Mouse (Mus musculus) heart, embryonic 15.5 days (tissue): Measurements from ENCODE around the gene Gpr108. TPM values are rescaled to one million over a fixed set of nuclear protein-coding genes. Genes with fewer than 3 reads are reported as not detected.

Experiments
- ATAC-seq: fragments of 200-750 bp; cut with Nextera tagmentation; replicated peaks from 2 replicates; pipeline ENCODE4 v1.8.0; 2017; ENCODE audit warnings: low read depth, moderate TSS enrichment; ENCODE audit not compliant: insufficient number of reproducible peaks, insufficient read depth, low FRiP score
- H3K27ac ChIP-seq: fragments of 300-500 bp; sonication (generic); 2 replicates; pipeline ENCODE4 v1.5.1; 2015; ENCODE audit warnings: mild to moderate bottlenecking, inconsistent platforms
- H3K27me3 ChIP-seq: fragments of 300-500 bp; sonication (generic); 2 replicates; pipeline ENCODE4 v1.6.1; 2015; ENCODE audit warnings: inconsistent platforms
- H3K36me3 ChIP-seq: fragments of 300-500 bp; sonication (generic); 2 replicates; pipeline ENCODE4 v1.6.1; 2015; ENCODE audit warnings: mild to moderate bottlenecking, inconsistent platforms
- H3K4me1 ChIP-seq: fragments of 300-500 bp; sonication (generic); replicated peaks from 2 replicates; pipeline ENCODE4 v1.6.1; 2015; ENCODE audit warnings: inconsistent platforms
- H3K4me2 ChIP-seq: fragments of 300-500 bp; sonication (generic); 2 replicates; pipeline ENCODE4 v1.6.1; 2015; ENCODE audit warnings: inconsistent platforms, mild to moderate bottlenecking, moderate library complexity
- H3K4me3 ChIP-seq: fragments of 300-500 bp; sonication (generic); 2 replicates; pipeline ENCODE4 v1.5.1; 2015; ENCODE audit warnings: mild to moderate bottlenecking, inconsistent platforms
- H3K9ac ChIP-seq: fragments of 300-500 bp; sonication (generic); 2 replicates; pipeline ENCODE4 v1.6.1; 2015; ENCODE audit warnings: mild to moderate bottlenecking, inconsistent platforms
- H3K9me3 ChIP-seq: fragments of 300-500 bp; sonication (generic); replicated peaks from 2 replicates; pipeline ENCODE4 v1.6.1; 2016; ENCODE audit warnings: inconsistent platforms
- WGBS: fragments of 180-500 bp; shearing (Covaris S2); methylation state at CpG from one replicate; pipeline ENCODE4 v1.1.7; 2015; ENCODE audit warnings: mixed read lengths; 5-methylcytosine and 5-hydroxymethylcytosine counted together
- polyA plus RNA-seq: library from polyadenylated mRNA; unstranded; fragments of >200 nt; fragmentation: Nextera tagmentation; extraction: Ambion mirVana; gene quantifications from 2 replicates; pipeline ENCODE4 v1.2.1, GENCODE M21; 2015

Gpr108 gene
- polyA plus RNA-seq, 1 experiment from 2014 or later, result 26.5 TPM

- H3K36me3 ChIP-seq, result peaks cover 44% of the 10 kb centered on the region
- no peak for ATAC-seq
- no peaks in the 10 kb centered on the region for H3K9me3 ChIP-seq
- H3K27ac ChIP-seq, result no peak overlapping the region
- no peak overlapping the region for H3K9ac ChIP-seq
- peaks cover 22% of the 10 kb centered on the region for H3K4me1 ChIP-seq
- H3K4me3 ChIP-seq, result no peak overlapping the region
- no peaks in the 10 kb centered on the region for H3K27me3 ChIP-seq
- 71% methylated on average over 6 of the region's 6 CpGs for WGBS
- H3K4me2 ChIP-seq, result no peak overlapping the region
These were observed 5.1 kb upstream of the Gpr108 start for GRCm38 (mm10) chr17:57253306-57253705.

- 91% methylated on average over 3 of the region's 3 CpGs for WGBS
- no peak for ATAC-seq
- Histone ChIP-seq H3K4me3 (peak overlapping the region; percentile 94; the same call in 1 of the 2 replicates), H3K27me3 (no peaks in the 10 kb centered on the region), H3K4me2 (peak overlapping the region; percentile 96), H3K9me3 (no peaks in the 10 kb centered on the region), H3K27ac (no peak overlapping the region), H3K36me3 (peaks cover 27% of the 10 kb centered on the region; the same call in 1 of the 2 replicates), H3K9ac (no peak overlapping the region), H3K4me1 (peaks cover 27% of the 10 kb centered on the region)
These were observed 3.2 kb upstream of the Gpr108 start for GRCm38 (mm10) chr17:57251431-57251830.

GRCm38 (mm10) chr17:57250461-57251160, 2.4 kb upstream of the Gpr108 start:
- H3K4me1 ChIP-seq, result peaks cover 31% of the 10 kb centered on the region
- H3K27ac ChIP-seq, result peak overlapping the region; percentile 95
- peak overlapping the region; percentile 96 for H3K4me2 ChIP-seq
- WGBS, result 3% methylated on average over 33 of the region's 33 CpGs
- no peak for ATAC-seq
- no peaks in the 10 kb centered on the region for H3K9me3 ChIP-seq
- peaks cover 19% of the 10 kb centered on the region; the same call in 1 of the 2 replicates for H3K36me3 ChIP-seq
- peak overlapping the region; percentile 94 for H3K4me3 ChIP-seq
- no peaks in the 10 kb centered on the region for H3K27me3 ChIP-seq
- H3K9ac ChIP-seq, result peak overlapping the region; percentile 59

GRCm38 (mm10) chr17:57249186-57250181, 1.2 kb upstream of the Gpr108 start, which contains the start of gene Trip10:
TSS of gene Trip10 (plus strand) at chr17:57249455.
- H3K9me3 ChIP-seq, result no peaks in the 10 kb centered on the region
- peak; percentile 54 for ATAC-seq
- peak within 1 kb of the TSS; percentile 95 for H3K27ac ChIP-seq
- no peaks in the 10 kb centered on the region for H3K27me3 ChIP-seq
- WGBS, result under 1% methylated on average over 50 of the region's 52 CpGs
- H3K4me1 ChIP-seq, result peaks cover 31% of the 10 kb centered on the region
- peak within 1 kb of the TSS; percentile 96 for H3K4me2 ChIP-seq
- peaks cover 7% of the 10 kb centered on the region; the same call in 1 of the 2 replicates for H3K36me3 ChIP-seq
- peak within 1 kb of the TSS; percentile 94 for H3K4me3 ChIP-seq
- H3K9ac ChIP-seq, result peak within 1 kb of the TSS; percentile 59

- H3K9ac ChIP-seq, result peak overlapping the region; percentile 48
- H3K9me3 ChIP-seq, result no peaks in the 10 kb centered on the region
- peak overlapping the region; percentile 94 for H3K4me3 ChIP-seq
- peak overlapping the region; percentile 96 for H3K4me2 ChIP-seq
- H3K4me1 ChIP-seq, result peaks cover 31% of the 10 kb centered on the region
- ATAC-seq, result no peak
- 11% methylated on average over 13 of the region's 13 CpGs for WGBS
- no peaks in the 10 kb centered on the region for H3K27me3 ChIP-seq
- peak overlapping the region; percentile 95 for H3K27ac ChIP-seq
- H3K36me3 ChIP-seq, result peaks cover under 1% of the 10 kb centered on the region; the same call in 1 of the 2 replicates
These were observed 525 bp upstream of the Gpr108 start for GRCm38 (mm10) chr17:57248771-57249170.

- WGBS, result under 1% methylated on average over 46 of the region's 46 CpGs
- H3K36me3 ChIP-seq, result peaks cover 4% of the 10 kb centered on the region; the same call in 1 of the 2 replicates
- peak overlapping the region; percentile 96 for H3K4me2 ChIP-seq
- peak overlapping the region; percentile 85 for H3K9ac ChIP-seq
- H3K9me3 ChIP-seq, result no peaks in the 10 kb centered on the region
- no peaks in the 10 kb centered on the region for H3K27me3 ChIP-seq
- H3K4me3 ChIP-seq, result peak overlapping the region; percentile 94
- peaks cover 31% of the 10 kb centered on the region for H3K4me1 ChIP-seq
- peak; percentile 90 for ATAC-seq
- peak overlapping the region; percentile 96 for H3K27ac ChIP-seq
These were observed 649 bp downstream of the Gpr108 start for GRCm38 (mm10) chr17:57247393-57248200.

- no peak; the same call in 1 of the 2 replicates for ATAC-seq
- WGBS, result 4% methylated on average over 18 of the region's 18 CpGs
- H3K4me2 ChIP-seq, result peak overlapping the region; percentile 84
These were observed 1.4 kb downstream of the Gpr108 start for GRCm38 (mm10) chr17:57246663-57247392.

GRCm38 (mm10) chr17:57245311-57245929, 2.8 kb downstream of the Gpr108 start:
- WGBS, result 84% methylated on average over 10 of the region's 10 CpGs
- H3K9ac ChIP-seq, result no peak overlapping the region
- no peak for ATAC-seq
- no peak overlapping the region for H3K4me3 ChIP-seq
- peaks cover 14% of the 10 kb centered on the region for H3K36me3 ChIP-seq
- H3K27me3 ChIP-seq, result no peaks in the 10 kb centered on the region
- H3K27ac ChIP-seq, result no peak overlapping the region
- H3K9me3 ChIP-seq, result 0 out of 2 replicates have a peak, but pooled peaks cover 3% of the 10 kb centered on the region
- peaks cover 19% of the 10 kb centered on the region for H3K4me1 ChIP-seq
- H3K4me2 ChIP-seq, result no peak overlapping the region

More at GRCm38 (mm10) chr17:57246663-57247392, 1.4 kb downstream of the Gpr108 start:
- Histone ChIP-seq H3K9ac (peak overlapping the region; percentile 85), H3K36me3 (peaks cover 9% of the 10 kb centered on the region), H3K27ac (peak overlapping the region; percentile 96), H3K9me3 (0 out of 2 replicates have a peak, but pooled peaks cover 1% of the 10 kb centered on the region), H3K27me3 (no peaks in the 10 kb centered on the region), H3K4me3 (peak overlapping the region; percentile 94), H3K4me1 (peaks cover 31% of the 10 kb centered on the region)

GRCm38 (mm10) chr17:57243650-57244370, 4.4 kb downstream of the Gpr108 start:
- ATAC-seq, result no peak
- H3K9me3 ChIP-seq, result 0 out of 2 replicates have a peak, but pooled peaks cover 3% of the 10 kb centered on the region
- no peak overlapping the region for H3K9ac ChIP-seq
- no peak overlapping the region for H3K4me2 ChIP-seq
- H3K27me3 ChIP-seq, result no peaks in the 10 kb centered on the region
- WGBS, result 64% methylated on average over 10 of the region's 10 CpGs
- peaks cover 14% of the 10 kb centered on the region for H3K4me1 ChIP-seq
- peaks cover 14% of the 10 kb centered on the region for H3K36me3 ChIP-seq
- H3K27ac ChIP-seq, result no peak overlapping the region
- H3K4me3 ChIP-seq, result no peak overlapping the region
